Mouse (Mus musculus) thymus, adult 2 months (tissue): ENCODE measurements at regions not wholly inside any gene's neighbourhood (a gene's known extent, or its start where the extent isn't known, plus 50 kb on each side); places are given as distances from the start of the nearest gene placed in this dataset.

Source experiments
- CTCF ChIP-seq: fragments of 200-500 bp; IDR thresholded peaks from 2 replicates; pipeline ENCODE4 v1.5.1; 2012; ENCODE audit warnings: mild to moderate bottlenecking, control low read depth, low read length, moderate library complexity, borderline replicate concordance; ENCODE audit not compliant: control insufficient read depth, poor library complexity, insufficient read depth; ENCODE audit errors: extremely low read depth
- POLR2A ChIP-seq: fragments of 200-500 bp; IDR thresholded peaks from 2 replicates; pipeline ENCODE4 v1.6.1; 2012; ENCODE audit warnings: mild to moderate bottlenecking, low read length, control low read depth, moderate library complexity; ENCODE audit not compliant: control insufficient read depth, poor library complexity, insufficient read depth; ENCODE audit errors: extremely low read depth

DNA sequence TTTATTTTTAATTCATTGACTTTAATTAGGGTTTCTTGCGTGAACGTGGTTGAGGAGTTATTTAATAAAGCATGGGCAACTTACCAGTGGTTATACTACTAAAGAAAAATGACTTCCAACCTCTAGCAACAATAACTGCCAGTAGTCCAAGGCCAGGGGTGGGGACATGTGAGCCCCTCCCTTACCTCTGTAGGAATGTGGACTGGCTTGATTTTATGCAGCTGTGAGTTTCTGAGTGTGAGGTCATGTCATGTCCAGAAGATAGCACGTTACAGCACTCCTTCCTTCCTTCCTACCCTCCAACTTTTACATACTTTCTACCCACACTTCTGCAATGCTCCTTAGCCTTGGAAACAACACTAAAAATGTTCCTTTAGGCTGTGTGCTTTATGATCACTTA is 63.6 kb upstream of the Cd93 start:
- TF ChIP-seq CTCF, result no peak
- no peak for TF ChIP-seq POLR2A
